Mouse (Mus musculus): ENCODE measurements at regions not wholly inside any gene's neighbourhood (a gene's known extent, or its start where the extent isn't known, plus 50 kb on each side); places are given as distances from the start of the nearest gene placed in this dataset.

DNA sequence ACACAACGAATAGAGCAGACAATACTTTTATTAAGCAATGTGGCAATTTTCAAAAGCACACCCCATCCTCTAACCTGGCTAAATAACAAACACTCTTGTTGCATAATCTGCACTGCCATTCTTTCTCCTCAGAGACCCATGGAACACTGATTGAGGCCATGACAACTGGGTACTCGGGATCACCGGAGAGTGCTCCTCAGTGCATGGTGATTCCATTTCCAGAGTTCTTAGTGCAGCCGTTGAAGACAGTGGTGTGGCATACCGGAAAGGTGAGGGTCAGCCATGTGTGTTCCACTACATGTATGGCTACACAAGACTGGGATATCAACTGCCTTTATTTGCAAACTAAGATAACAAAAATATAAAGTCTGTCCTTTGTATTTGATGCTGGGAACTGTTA is 264.4 kb downstream of the Btg1 start:
- TF ChIP-seq CTCF (IDR thresholded peaks at IDR 0.05; ENCODE audit: extremely low read depth, insufficient read length, insufficient replicate concordance, low read depth, low read length) (no peak), POLR2A (IDR thresholded peaks at IDR 0.05; ENCODE audit: low read depth, low read length) (no peak)
